Mouse (Mus musculus): ENCODE data around the gene Nol8. TPM values are rescaled to one million over a fixed set of nuclear protein-coding genes. Genes with fewer than 3 reads are reported as not detected.

Gene Nol8
- polyA plus RNA-seq, 1 experiment from 2014 or later, result 22.0 TPM

DNA sequence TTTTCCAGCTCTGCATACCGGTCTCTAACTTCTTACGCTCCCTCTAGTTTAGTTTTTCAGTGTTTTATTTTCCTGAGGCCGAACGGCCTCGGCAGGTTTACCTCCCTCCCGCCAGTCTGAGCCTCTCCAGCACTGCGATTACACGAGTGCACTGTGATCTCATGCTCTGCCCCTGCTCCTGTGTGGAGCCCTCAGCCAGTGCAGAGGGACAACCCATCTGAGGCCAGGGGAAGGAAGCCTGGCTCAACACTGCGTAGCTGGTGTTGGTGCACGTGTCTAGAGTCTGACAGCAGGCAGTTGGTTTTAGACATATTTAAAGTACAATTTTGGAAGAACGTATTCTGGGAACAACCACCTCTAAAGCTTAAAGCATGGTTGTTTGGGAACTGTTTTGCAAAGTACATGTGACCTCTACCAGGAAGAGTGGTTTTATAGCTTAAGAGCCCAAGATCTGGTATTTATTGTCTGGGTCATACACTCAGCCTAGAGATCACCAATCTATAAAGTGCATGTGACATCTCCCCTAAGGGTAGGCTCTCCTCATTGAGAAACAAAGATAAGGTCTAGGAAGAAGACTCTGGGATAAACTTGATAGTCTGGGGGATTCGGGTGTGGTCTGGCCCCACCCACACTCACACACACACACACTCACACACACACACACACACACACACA lies 59.3 kb downstream of the Nol8 start:
- no peak overlapping the region for H3K4me2 ChIP-seq (replicated peaks; ENCODE audit: low read depth, low read length)
- H3K4me3 ChIP-seq (ENCODE audit: low read length), result no peak overlapping the region
- WGBS, result 93% methylated on average over 12 of the region's 12 CpGs
- no peak overlapping the region for H3K27ac ChIP-seq (ENCODE audit: low read depth, low read length)
- H3K9ac ChIP-seq (ENCODE audit: low read depth, low read length), result no peak overlapping the region
- H3K36me3 ChIP-seq (ENCODE audit: control insufficient read depth, insufficient read depth, low read length), result peaks cover 84% of the 10 kb centered on the region
- H3K4me1 ChIP-seq (ENCODE audit: control insufficient read depth, insufficient read depth, low read length), result no peaks in the 10 kb centered on the region
- ATAC-seq (ENCODE audit: low FRiP score, low TSS enrichment), result no peak
- no peaks in the 10 kb centered on the region for H3K9me3 ChIP-seq (ENCODE audit: control insufficient read depth, low read length)
- H3K27me3 ChIP-seq (ENCODE audit: control insufficient read depth, insufficient read depth, low read length), result no peaks in the 10 kb centered on the region

DNA sequence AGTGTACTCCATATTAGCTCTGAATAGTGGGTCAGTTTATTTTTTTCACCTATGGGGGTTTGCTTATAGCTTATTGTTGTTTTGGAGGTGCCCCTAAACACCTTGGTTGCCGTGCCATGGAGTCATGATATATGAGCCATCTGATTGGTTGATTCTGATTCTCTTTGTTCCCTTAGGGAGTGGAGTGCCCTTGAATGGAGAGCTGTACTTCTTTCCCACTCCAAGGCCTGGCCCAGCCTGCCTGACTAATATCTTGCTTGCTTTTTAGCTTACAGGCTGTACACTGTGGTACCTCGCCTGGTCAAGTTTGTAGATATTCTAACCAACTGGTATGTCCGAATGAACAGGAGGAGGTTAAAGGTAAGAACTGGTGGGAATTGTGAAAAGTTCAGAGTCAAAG lies 66.4 kb downstream of the Nol8 start:
- Histone ChIP-seq H3K4me3 (ENCODE audit: low read length) (no peak overlapping the region), H3K4me1 (ENCODE audit: control insufficient read depth, insufficient read depth, low read length) (no peaks in the 10 kb centered on the region), H3K36me3 (ENCODE audit: control insufficient read depth, insufficient read depth, low read length) (peaks cover 97% of the 10 kb centered on the region), H3K27ac (ENCODE audit: low read depth, low read length) (no peak overlapping the region), H3K9me3 (ENCODE audit: control insufficient read depth, low read length) (no peaks in the 10 kb centered on the region), H3K4me2 (replicated peaks; ENCODE audit: low read depth, low read length) (no peak overlapping the region), H3K27me3 (ENCODE audit: control insufficient read depth, insufficient read depth, low read length) (no peaks in the 10 kb centered on the region), H3K9ac (ENCODE audit: low read depth, low read length) (no peak overlapping the region)
- no peak for ATAC-seq (ENCODE audit: low FRiP score, low TSS enrichment)
- WGBS, result 88% methylated on average over 3 of the region's 3 CpGs

Other genes starting within 250 kb of the Nol8 start
- 8.0 and 16.8 TPM in 2 replicates for gene Ippk, start 231.8 kb upstream of the Nol8 start, polyA plus RNA-seq (2014; fragmentation: Nextera tagmentation; extraction: Ambion mirVana)
- gene Tes3-ps, start 159.8 kb upstream of the Nol8 start, polyA plus RNA-seq (2014; fragmentation: Nextera tagmentation; extraction: Ambion mirVana), result 1.1 and 1.6 TPM in 2 replicates
- 0.61 and 0.93 TPM in 2 replicates for gene Ecm2, start 148.3 kb upstream of the Nol8 start, polyA plus RNA-seq (2014; fragmentation: Nextera tagmentation; extraction: Ambion mirVana)
- 3.7 and 5.3 TPM in 2 replicates for gene Aspn, start 108.6 kb upstream of the Nol8 start, polyA plus RNA-seq (2014; fragmentation: Nextera tagmentation; extraction: Ambion mirVana)
- 0.89 and 0.93 TPM in 2 replicates for gene Omd, start 70.6 kb upstream of the Nol8 start, polyA plus RNA-seq (2014; fragmentation: Nextera tagmentation; extraction: Ambion mirVana)
- 26.3 and 31.6 TPM in 2 replicates for gene Ogn, start 45.0 kb upstream of the Nol8 start, polyA plus RNA-seq (2014; fragmentation: Nextera tagmentation; extraction: Ambion mirVana)
- 34.1 and 45.5 TPM in 2 replicates for gene Cenpp, start 293 bp upstream of the Nol8 start, polyA plus RNA-seq (2014; fragmentation: Nextera tagmentation; extraction: Ambion mirVana)
- 42.1 and 94.3 TPM in 2 replicates for gene Iars, start 29.0 kb downstream of the Nol8 start, polyA plus RNA-seq (2014; fragmentation: Nextera tagmentation; extraction: Ambion mirVana)
- not detected in 2 replicates for gene Gm30302, start 145.9 kb downstream of the Nol8 start, polyA plus RNA-seq (2014; fragmentation: Nextera tagmentation; extraction: Ambion mirVana)